Mouse (Mus musculus): ENCODE results near the gene Cd86. TPM values are rescaled to one million over a fixed set of nuclear protein-coding genes. Genes with fewer than 3 reads are reported as not detected.

Gene Cd86
- polyA plus RNA-seq, 1 experiment from 2014 or later = 1.1 TPM

DNA sequence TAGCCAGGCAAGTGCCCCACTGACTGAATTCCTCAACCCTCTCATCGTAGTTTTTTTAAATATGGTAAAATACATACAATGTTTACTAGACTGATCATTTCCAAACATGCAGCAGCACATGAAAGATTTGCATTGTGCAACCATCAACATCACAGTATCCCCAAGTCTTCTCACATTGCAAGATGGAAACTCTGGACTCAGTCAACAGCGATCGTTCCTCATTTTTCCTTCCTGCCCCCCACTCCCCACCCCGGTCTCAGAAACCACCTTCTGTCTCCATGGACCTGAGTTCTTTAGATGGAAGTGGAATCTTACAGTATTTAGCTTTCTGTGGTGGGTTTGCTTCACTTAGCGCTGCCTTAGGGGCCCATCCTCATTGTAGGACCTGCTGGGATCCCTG is 34.3 kb downstream of the Cd86 start:
- H3K27ac ChIP-seq (ENCODE audit: low read length) = no peak overlapping the region
- H3K4me2 ChIP-seq (ENCODE audit: low read length) = no peak overlapping the region
- H3K4me3 ChIP-seq (ENCODE audit: low read depth, low read length) = no peak overlapping the region
- ATAC-seq = no peak
- no peaks in the 10 kb centered on the region for H3K4me1 ChIP-seq (ENCODE audit: control insufficient read depth, insufficient read depth, low read length)
- 91% methylated on average over 5 of the region's 5 CpGs for WGBS
- no peaks in the 10 kb centered on the region for H3K36me3 ChIP-seq (ENCODE audit: control insufficient read depth, insufficient read depth, low read length)
- H3K9ac ChIP-seq (ENCODE audit: low read depth, low read length) = no peak overlapping the region
- H3K27me3 ChIP-seq (ENCODE audit: control insufficient read depth, insufficient read depth, low read depth, low read length) = no peaks in the 10 kb centered on the region
- H3K9me3 ChIP-seq (replicated peaks; ENCODE audit: control insufficient read depth, low read length, poor library complexity, severe bottlenecking) = no peaks in the 10 kb centered on the region

DNA sequence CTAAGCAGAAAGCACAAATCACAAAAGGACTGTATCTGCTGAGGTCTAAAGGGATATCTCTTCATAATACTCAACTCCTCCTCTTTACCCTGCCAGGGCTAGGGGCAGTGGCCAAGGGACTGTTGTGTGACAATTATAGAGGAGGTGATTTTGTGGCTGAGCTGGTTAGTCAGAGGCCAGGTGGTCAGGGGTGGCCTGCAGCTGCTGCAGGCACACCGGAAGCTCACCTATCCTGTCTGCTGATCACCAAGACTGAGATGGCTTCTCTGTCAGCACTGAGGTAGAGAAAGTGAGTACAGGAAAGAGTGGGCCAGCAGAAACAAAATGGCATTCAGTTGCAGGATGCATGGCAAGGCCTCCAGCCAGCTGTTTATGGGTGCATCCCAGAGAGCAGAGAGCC is 38.1 kb downstream of the Cd86 start:
- ATAC-seq = no peak
- 96% methylated on average over 1 of the region's 1 CpGs for WGBS
- Histone ChIP-seq H3K27me3 (ENCODE audit: control insufficient read depth, insufficient read depth, low read depth, low read length) (no peaks in the 10 kb centered on the region), H3K36me3 (ENCODE audit: control insufficient read depth, insufficient read depth, low read length) (no peaks in the 10 kb centered on the region), H3K4me1 (ENCODE audit: control insufficient read depth, insufficient read depth, low read length) (no peaks in the 10 kb centered on the region), H3K27ac (ENCODE audit: low read length) (no peak overlapping the region), H3K9ac (ENCODE audit: low read depth, low read length) (no peak overlapping the region), H3K4me3 (ENCODE audit: low read depth, low read length) (no peak overlapping the region), H3K4me2 (ENCODE audit: low read length) (no peak overlapping the region), H3K9me3 (replicated peaks; ENCODE audit: control insufficient read depth, low read length, poor library complexity, severe bottlenecking) (no peaks in the 10 kb centered on the region)

DNA sequence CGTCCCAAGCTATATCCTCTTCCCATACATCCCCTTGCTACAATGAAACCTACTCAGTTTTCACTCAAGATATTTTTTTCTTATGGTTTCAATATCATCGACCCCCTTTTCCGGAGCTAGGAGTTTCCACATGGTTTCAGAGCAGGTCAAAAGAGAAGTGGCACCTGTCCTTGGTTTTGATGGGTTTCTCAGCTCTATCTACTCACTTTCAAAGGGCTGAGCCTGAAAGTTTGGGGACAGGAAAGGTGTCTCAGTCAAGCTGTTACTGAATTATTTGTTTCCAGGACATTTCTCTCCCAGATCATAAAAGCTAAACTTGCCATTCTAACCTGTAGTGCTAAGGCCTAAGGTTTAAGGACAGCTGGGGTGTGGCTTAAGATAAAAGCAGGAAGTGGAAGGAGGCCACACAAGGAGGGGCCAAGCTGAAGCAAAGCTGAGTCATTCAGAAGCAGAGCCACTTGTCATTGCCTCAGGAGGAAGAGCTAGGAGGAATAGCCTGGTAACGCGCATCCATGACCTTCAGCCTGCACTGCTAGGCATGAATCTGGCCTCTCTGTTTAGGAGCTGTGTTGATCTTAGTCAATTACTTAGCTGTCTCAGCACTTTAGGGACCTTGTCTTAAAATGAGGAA is 39.2 kb downstream of the Cd86 start:
- no peak overlapping the region for H3K27ac ChIP-seq (ENCODE audit: low read length)
- no peaks in the 10 kb centered on the region for H3K27me3 ChIP-seq (ENCODE audit: control insufficient read depth, insufficient read depth, low read depth, low read length)
- 90% methylated on average over 5 of the region's 5 CpGs for WGBS
- H3K9me3 ChIP-seq (replicated peaks; ENCODE audit: control insufficient read depth, low read length, poor library complexity, severe bottlenecking) = no peaks in the 10 kb centered on the region
- no peak overlapping the region for H3K9ac ChIP-seq (ENCODE audit: low read depth, low read length)
- H3K4me3 ChIP-seq (ENCODE audit: low read depth, low read length) = no peak overlapping the region
- H3K4me2 ChIP-seq (ENCODE audit: low read length) = no peak overlapping the region
- ATAC-seq = no peak
- H3K36me3 ChIP-seq (ENCODE audit: control insufficient read depth, insufficient read depth, low read length) = no peaks in the 10 kb centered on the region
- H3K4me1 ChIP-seq (ENCODE audit: control insufficient read depth, insufficient read depth, low read length) = no peaks in the 10 kb centered on the region

DNA sequence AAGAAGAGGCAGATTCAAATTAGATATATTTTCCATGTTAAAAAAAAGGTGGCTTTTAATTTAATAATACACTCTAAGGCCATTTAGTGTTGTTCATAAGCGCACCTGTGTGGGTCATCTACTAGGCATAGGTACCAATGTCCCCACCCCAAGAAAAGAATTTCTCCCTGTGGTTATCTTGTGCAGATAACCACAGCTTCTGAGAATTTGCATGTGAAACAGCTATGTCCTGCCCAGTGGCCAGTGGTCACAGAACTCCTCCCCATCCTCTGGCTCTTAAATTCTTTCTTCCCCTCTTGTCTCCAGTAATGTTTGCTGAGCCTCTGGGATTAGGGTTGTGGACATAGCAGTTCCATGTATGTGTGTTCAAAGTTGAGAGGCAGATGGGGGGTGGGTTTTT is 40.0 kb downstream of the Cd86 start:
- Histone ChIP-seq H3K9me3 (replicated peaks; ENCODE audit: control insufficient read depth, low read length, poor library complexity, severe bottlenecking) (no peaks in the 10 kb centered on the region), H3K36me3 (ENCODE audit: control insufficient read depth, insufficient read depth, low read length) (no peaks in the 10 kb centered on the region), H3K27ac (ENCODE audit: low read length) (no peak overlapping the region), H3K9ac (ENCODE audit: low read depth, low read length) (no peak overlapping the region), H3K4me3 (ENCODE audit: low read depth, low read length) (no peak overlapping the region), H3K27me3 (ENCODE audit: control insufficient read depth, insufficient read depth, low read depth, low read length) (no peaks in the 10 kb centered on the region), H3K4me2 (ENCODE audit: low read length) (no peak overlapping the region), H3K4me1 (ENCODE audit: control insufficient read depth, insufficient read depth, low read length) (no peaks in the 10 kb centered on the region)
- 100% methylated on average over 1 of the region's 1 CpGs for WGBS
- no peak for ATAC-seq

DNA sequence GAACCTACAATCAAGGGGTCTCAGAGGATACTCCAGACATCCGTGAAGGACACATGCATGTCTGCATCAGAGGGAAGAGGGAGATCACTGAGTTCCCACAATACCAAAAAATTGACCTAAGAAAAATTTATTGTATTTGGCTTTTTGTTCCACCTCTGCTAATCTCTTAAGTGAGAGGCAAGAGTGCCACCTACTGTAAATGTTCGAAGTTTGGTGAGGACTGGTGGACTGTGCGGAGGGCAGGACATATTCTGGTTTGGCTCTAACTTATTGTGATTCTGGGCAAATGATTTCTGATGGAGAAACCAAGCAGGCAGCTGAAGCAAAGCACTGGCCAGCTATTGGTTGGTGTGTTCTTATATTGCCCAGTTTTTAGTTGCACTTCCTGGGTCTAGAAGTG is 43.6 kb downstream of the Cd86 start:
- no peaks in the 10 kb centered on the region for H3K4me1 ChIP-seq (ENCODE audit: control insufficient read depth, insufficient read depth, low read length)
- no peaks in the 10 kb centered on the region for H3K36me3 ChIP-seq (ENCODE audit: control insufficient read depth, insufficient read depth, low read length)
- no peak overlapping the region for H3K4me3 ChIP-seq (ENCODE audit: low read depth, low read length)
- no peaks in the 10 kb centered on the region for H3K27me3 ChIP-seq (ENCODE audit: control insufficient read depth, insufficient read depth, low read depth, low read length)
- no peak for ATAC-seq
- H3K9me3 ChIP-seq (replicated peaks; ENCODE audit: control insufficient read depth, low read length, poor library complexity, severe bottlenecking) = no peaks in the 10 kb centered on the region
- no peak overlapping the region for H3K4me2 ChIP-seq (ENCODE audit: low read length)
- H3K27ac ChIP-seq (ENCODE audit: low read length) = no peak overlapping the region
- H3K9ac ChIP-seq (ENCODE audit: low read depth, low read length) = no peak overlapping the region
- WGBS = 89% methylated on average over 3 of the region's 3 CpGs

DNA sequence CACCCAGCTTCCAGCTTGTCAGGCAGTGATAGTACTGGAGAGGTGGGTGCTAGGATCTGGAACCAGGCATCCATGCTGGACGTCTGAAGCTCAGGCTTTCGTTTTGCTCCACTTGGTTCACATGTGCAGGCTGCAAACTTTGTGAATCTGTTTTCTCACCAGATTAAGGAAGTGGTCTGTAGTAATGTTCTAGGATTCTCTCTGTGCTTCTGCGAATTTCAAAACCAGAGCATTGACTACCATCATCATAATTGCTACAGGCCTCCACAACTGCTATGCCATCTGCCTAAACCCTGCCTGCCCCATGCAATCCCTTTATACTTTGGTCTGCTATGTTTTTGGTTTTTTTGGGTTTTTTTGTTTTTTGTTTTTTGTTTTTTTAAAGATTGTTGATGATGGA is 44.8 kb downstream of the Cd86 start:
- H3K9me3 ChIP-seq (replicated peaks; ENCODE audit: control insufficient read depth, low read length, poor library complexity, severe bottlenecking) = no peaks in the 10 kb centered on the region
- H3K4me1 ChIP-seq (ENCODE audit: control insufficient read depth, insufficient read depth, low read length) = no peaks in the 10 kb centered on the region
- no peak overlapping the region for H3K9ac ChIP-seq (ENCODE audit: low read depth, low read length)
- no peak overlapping the region for H3K4me2 ChIP-seq (ENCODE audit: low read length)
- H3K27ac ChIP-seq (ENCODE audit: low read length) = no peak overlapping the region
- WGBS = 70% methylated on average over 3 of the region's 3 CpGs
- no peaks in the 10 kb centered on the region for H3K36me3 ChIP-seq (ENCODE audit: control insufficient read depth, insufficient read depth, low read length)
- no peak for ATAC-seq
- H3K27me3 ChIP-seq (ENCODE audit: control insufficient read depth, insufficient read depth, low read depth, low read length) = no peaks in the 10 kb centered on the region
- no peak overlapping the region for H3K4me3 ChIP-seq (ENCODE audit: low read depth, low read length)

DNA sequence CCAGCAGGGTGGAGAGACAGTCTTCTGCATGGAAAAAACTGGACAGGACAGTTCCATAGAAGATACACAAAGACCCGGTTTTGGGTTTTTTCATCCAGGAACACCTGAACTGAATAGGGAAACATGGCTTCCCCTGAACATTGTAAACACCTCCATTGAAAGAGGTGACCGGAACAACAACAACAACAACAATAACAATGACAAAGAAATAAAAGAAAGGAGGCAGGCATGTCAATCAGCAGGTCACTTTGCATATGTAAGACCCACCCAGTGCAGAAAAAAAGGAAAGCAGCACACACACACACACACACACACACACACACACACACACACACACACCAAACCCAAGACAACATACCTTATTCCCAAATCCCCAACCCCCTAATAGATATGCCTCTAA is 52.2 kb downstream of the Cd86 start:
- Histone ChIP-seq H3K27me3 (ENCODE audit: control insufficient read depth, insufficient read depth, low read depth, low read length) (no peaks in the 10 kb centered on the region), H3K4me1 (ENCODE audit: control insufficient read depth, insufficient read depth, low read length) (no peaks in the 10 kb centered on the region), H3K4me2 (ENCODE audit: low read length) (no peak overlapping the region), H3K9ac (ENCODE audit: low read depth, low read length) (no peak overlapping the region), H3K27ac (ENCODE audit: low read length) (no peak overlapping the region), H3K4me3 (ENCODE audit: low read depth, low read length) (no peak overlapping the region), H3K9me3 (replicated peaks; ENCODE audit: control insufficient read depth, low read length, poor library complexity, severe bottlenecking) (no peaks in the 10 kb centered on the region), H3K36me3 (ENCODE audit: control insufficient read depth, insufficient read depth, low read length) (no peaks in the 10 kb centered on the region)
- no peak for ATAC-seq
- 90% methylated on average over 2 of the region's 2 CpGs for WGBS

DNA sequence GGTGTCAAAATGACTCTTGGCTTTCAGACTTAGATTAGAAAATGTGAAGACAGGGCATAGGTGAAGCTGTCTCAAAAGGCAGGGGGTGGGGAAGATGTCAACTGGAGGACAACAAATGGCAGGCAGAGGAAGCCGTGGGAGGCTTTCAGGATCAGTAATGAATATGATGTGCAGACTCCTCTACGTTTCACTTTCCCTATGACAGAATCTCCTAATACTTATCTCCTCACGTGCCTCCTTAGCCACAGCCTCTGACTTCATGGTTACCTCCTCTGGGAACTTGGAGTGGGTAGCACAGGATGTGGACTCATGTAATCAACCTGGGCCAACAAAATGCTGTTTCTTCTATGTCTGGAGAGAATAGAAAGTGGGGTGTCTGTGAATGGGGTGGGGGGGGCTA is 63.2 kb downstream of the Cd86 start:
- no peaks in the 10 kb centered on the region for H3K9me3 ChIP-seq (replicated peaks; ENCODE audit: control insufficient read depth, low read length, poor library complexity, severe bottlenecking)
- H3K27me3 ChIP-seq (ENCODE audit: control insufficient read depth, insufficient read depth, low read depth, low read length) = no peaks in the 10 kb centered on the region
- WGBS = 80% methylated on average over 3 of the region's 3 CpGs
- no peaks in the 10 kb centered on the region for H3K36me3 ChIP-seq (ENCODE audit: control insufficient read depth, insufficient read depth, low read length)
- no peak overlapping the region for H3K9ac ChIP-seq (ENCODE audit: low read depth, low read length)
- no peak for ATAC-seq
- no peak overlapping the region for H3K4me2 ChIP-seq (ENCODE audit: low read length)
- H3K27ac ChIP-seq (ENCODE audit: low read length) = no peak overlapping the region
- H3K4me3 ChIP-seq (ENCODE audit: low read depth, low read length) = no peak overlapping the region
- no peaks in the 10 kb centered on the region for H3K4me1 ChIP-seq (ENCODE audit: control insufficient read depth, insufficient read depth, low read length)

DNA sequence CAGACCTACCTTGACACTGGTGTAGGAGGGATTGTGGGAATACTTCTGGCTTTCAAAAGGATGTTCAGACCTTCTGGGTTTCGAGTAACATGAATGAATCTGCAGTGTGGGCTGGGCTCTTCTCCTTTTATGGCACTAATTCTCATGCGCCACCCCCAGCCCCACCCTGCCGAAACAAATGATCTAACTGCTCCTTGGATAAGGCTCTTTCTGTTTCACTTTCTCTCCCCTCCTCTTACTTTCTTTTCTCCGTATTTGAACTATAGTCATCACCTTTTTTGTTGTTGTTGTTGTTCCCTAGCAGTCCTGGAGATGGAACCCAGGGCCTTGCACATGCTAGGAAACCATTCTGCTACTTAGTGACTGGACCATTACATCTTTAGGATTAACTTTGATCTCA is 67.6 kb downstream of the Cd86 start:
- H3K27me3 ChIP-seq (ENCODE audit: control insufficient read depth, insufficient read depth, low read depth, low read length) = no peaks in the 10 kb centered on the region
- H3K27ac ChIP-seq (ENCODE audit: low read length) = no peak overlapping the region
- ATAC-seq = no peak
- no peak overlapping the region for H3K4me2 ChIP-seq (ENCODE audit: low read length)
- no peak overlapping the region for H3K4me3 ChIP-seq (ENCODE audit: low read depth, low read length)
- H3K9ac ChIP-seq (ENCODE audit: low read depth, low read length) = no peak overlapping the region
- H3K36me3 ChIP-seq (ENCODE audit: control insufficient read depth, insufficient read depth, low read length) = no peaks in the 10 kb centered on the region
- no peaks in the 10 kb centered on the region for H3K4me1 ChIP-seq (ENCODE audit: control insufficient read depth, insufficient read depth, low read length)
- 87% methylated on average over 4 of the region's 4 CpGs for WGBS
- H3K9me3 ChIP-seq (replicated peaks; ENCODE audit: control insufficient read depth, low read length, poor library complexity, severe bottlenecking) = no peaks in the 10 kb centered on the region
